Mouse (Mus musculus) cerebellum, adult 8-10 months (tissue): ENCODE data around the gene Rcor2.
A peak's percentile ranks its signal among the peaks of the same experiment; 100 is the strongest.

Source experiments
- DNase-seq: peaks from one replicate; pipeline ENCODE4 v3.0.0; 2022

Rcor2 gene

GRCm38 (mm10) chr19:7295071-7295658 lies 28.0 kb downstream of the Rcor2 start:
- no peak for DNase-seq

GRCm38 (mm10) chr19:7295959-7296358 lies 28.8 kb downstream of the Rcor2 start:
- no peak for DNase-seq

- no peak for DNase-seq
Observed at GRCm38 (mm10) chr19:7299052-7299451, 31.9 kb downstream of the Rcor2 start.

DNA sequence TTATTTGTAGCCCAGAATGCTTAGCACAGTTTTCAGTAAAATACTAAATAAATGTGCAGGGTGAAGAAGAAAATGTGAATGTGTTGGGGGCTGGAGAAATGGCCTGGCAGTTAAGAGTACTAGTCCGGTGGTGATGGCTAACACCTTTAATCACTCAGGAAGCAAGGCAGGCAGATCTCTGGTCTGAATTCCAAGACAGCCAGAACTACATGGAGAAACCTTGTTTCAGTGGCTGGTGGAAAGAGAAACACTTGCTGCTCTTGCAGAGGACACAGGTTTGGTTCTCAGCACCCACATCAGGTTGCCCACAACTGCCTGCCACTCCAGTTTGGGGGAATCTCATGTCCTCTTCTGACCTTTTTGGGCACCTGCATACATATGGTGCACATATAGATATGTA lies 33.0 kb downstream of the Rcor2 start:
- no peak for DNase-seq

DNA sequence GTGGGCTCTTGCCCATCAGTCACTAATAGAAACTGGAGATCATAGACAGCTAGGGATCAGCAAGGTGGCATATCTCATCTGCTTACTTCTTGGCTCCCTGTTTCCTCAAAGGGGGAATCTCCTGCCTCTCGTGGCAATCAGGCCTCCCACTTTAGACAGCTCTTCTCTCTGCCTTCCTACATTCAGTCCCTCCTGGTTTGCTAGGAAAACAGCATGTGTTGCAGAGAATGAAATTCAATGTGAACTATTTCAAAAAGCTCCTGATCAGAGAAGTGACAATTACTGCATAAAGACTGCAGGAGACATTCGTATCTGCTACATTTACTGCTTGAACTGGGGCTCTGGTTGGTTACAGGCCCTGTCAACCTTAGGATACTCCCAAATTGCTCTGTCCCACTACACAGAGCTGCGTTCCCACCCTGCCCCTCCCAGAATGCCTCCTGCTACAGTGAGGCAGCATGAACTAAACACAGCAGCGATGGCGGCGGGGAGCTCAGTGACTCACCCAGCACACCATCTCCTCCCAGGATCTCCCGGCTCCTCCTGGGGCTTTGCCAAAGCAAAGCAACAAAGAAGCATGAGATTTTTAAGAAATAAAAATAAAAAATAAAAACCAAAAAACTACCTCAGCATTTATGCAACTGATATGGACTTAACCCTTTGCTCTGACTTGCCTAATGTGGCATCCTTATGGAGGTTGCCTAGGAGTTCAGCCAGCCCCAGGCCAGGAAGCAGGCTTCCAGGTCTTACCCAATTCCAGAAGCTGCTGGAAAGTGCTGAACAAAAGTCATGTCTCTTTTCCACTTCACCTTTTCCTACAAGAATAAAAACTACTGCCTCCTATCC lies 34.7 kb downstream of the Rcor2 start:
- DNase-seq = no peak

DNA sequence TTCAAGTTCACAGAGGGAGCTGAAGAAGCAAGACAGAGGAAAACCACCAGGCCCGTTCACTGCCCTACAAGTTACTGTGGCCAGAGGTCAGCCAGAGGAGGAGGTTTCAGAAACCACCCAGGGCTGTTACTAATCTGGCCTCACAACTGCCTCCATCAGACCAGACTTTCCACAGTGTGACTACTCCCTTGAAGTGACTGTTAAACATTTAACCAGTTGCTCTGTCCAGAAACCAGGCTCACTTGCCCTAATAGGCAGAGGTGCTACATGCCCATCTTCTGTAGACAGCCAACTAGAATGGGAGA lies 35.3 kb downstream of the Rcor2 start:
- DNase-seq = no peak

- no peak for DNase-seq
Observed at GRCm38 (mm10) chr19:7303796-7304195, 36.7 kb downstream of the Rcor2 start.

GRCm38 (mm10) chr19:7304801-7305200 lies 37.7 kb downstream of the Rcor2 start:
- DNase-seq = no peak

- no peak for DNase-seq
Observed at GRCm38 (mm10) chr19:7305380-7306310, 38.5 kb downstream of the Rcor2 start.

GRCm38 (mm10) chr19:7306968-7307367 lies 39.8 kb downstream of the Rcor2 start:
- no peak for DNase-seq

GRCm38 (mm10) chr19:7307995-7308770 lies 41.1 kb downstream of the Rcor2 start:
- DNase-seq = no peak

DNA sequence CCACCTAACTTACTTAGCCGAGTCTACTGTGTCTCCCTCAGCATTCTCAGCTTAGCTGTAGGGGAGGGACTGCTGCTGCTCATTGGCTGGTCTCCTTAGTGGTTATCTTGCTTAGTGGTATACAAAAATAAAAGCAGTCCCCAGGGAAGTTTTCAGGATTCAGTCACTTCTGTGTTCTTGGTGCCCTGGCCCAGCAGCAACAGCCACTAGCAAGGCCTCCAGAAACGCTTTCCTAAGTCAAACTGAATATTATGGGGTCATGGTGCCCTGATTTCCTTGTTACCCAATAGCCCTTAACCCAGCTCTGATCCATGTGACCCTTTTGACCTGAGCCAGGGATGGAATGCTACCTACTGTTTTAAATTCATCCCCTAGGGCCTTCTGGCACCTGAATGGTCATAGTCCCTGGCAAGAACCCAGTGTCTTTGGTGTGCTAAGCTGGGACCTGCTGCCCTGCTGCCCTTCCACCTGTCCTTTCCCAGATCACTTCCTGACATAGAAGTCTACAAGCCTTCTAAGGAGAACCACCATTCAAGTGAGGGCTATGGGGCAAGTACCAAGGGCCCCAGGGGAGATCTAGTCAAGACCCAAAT lies 42.7 kb downstream of the Rcor2 start:
- peak; percentile 45 for DNase-seq

DNA sequence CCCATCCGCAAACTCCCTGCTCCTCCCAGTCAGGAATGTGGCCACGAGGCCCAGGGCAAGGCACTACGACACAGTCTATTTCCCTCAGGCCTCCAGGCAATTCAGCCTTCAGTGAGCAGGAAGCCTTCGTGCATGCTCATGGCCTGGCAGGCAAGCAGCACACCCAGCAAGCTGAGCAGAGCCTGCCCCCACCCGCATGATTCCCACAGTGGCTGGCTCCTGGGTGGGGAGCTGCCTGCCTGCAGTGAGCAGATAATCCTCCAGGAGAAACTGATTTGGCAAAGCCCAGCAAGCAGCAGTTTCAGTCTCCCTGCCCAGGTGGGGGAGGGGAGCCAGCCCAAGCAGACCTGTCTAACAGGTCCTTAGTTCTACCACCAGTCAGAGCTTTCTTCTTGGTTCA lies 43.6 kb downstream of the Rcor2 start:
- peak; percentile 47 for DNase-seq

DNA sequence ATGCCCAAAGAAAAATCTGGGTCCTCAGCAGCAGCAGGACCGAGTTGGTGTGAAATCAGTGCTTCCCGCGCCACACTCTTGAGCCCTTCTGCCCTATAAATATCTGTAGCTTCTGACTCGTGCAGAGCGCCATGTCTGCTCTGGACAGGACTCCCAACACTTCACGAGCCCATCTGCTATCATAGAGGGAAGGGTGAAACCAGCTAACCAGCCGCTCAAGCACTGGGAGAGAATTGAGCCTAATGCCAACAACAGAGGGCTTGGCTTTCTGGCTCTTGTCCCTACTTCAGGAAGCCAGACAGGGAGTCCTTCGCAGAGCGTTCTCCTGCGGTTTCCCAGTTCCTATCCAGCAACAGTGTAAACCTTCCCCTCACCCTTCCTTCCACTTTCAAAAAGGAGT lies 44.2 kb downstream of the Rcor2 start:
- DNase-seq = peak; percentile 70

- no peak for DNase-seq
Observed at GRCm38 (mm10) chr19:7313660-7314059, 46.5 kb downstream of the Rcor2 start.

GRCm38 (mm10) chr19:7314976-7315586 lies 48.0 kb downstream of the Rcor2 start:
- DNase-seq = peak; percentile 39

- DNase-seq = no peak
Observed at GRCm38 (mm10) chr19:7315587-7315984, 48.5 kb downstream of the Rcor2 start.

DNA sequence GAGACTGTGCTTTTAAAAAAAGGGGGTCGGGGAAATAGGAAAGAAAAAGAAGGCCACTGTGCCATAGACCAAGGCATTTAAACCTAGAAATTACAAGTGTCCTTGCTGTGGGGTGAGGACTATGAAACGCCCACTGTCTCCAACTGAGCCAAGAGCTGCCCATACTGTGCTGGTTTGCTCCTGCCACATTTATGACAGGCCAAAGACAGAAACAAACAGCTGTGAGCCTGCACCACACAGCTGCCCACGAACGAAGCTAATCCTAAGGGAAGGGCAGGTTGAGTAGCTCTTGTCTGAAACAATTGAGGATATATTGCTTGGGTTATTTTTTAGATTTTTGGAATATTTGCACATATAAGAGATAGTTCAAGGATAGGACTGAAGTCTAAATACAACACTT lies 49.7 kb downstream of the Rcor2 start:
- DNase-seq = no peak

DNA sequence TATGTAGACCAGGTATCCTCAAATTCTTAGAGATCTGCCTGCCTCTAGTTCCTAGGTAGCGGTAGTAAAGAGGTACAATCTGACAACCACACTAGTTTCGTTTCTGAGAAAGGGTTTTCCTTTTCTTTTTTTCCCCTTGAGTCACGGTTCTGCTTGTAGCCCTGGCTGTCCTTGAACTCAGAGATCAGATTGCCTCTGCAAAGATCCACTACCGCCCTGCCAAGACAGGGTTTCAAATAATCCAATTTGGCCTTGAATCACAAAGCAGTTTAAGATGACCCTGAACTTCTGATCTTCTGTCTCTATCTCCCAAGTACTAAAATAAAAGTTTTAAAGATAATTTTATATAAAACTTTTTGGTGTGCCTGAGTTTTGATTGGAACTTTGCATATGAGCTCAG lies 50.6 kb downstream of the Rcor2 start:
- DNase-seq = no peak

GRCm38 (mm10) chr19:7320181-7320580 lies 53.1 kb downstream of the Rcor2 start:
- DNase-seq = no peak

DNA sequence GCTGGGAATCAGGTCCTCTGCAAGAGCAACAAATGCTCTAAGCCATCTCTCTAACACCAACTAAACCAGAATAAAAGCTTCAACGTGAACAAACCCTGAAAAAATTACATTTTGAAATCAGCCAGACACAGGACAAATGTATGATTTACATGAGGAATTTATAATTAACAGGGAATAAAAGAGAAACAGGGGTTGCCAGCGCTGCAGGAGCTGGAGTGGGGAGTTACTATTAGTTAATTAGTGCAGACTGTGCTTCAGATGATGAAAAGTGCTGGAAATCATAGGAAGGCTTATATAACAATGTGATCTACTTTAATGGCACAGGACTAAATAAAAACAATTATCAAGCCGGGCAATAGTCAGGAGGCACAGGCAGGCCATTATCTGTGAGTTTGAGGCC lies 54.3 kb downstream of the Rcor2 start:
- no peak for DNase-seq
